Mouse (Mus musculus): Measurements from ENCODE around the gene Pdpn. TPM values are rescaled to one million over a fixed set of nuclear protein-coding genes. Genes with fewer than 3 reads are reported as not detected.
A peak's percentile ranks its signal among the peaks of the same experiment; 100 is the strongest.
"Not testable (repeated sequence)": the region's sequence is repeated elsewhere in the genome, so short reads cannot be mapped to it uniquely, and the experiment has no call there.

Gene Pdpn
- polyA plus RNA-seq (2015; fragmentation: Nextera tagmentation; extraction: Ambion mirVana), result 32.2 and 33.7 TPM in 2 replicates

DNA sequence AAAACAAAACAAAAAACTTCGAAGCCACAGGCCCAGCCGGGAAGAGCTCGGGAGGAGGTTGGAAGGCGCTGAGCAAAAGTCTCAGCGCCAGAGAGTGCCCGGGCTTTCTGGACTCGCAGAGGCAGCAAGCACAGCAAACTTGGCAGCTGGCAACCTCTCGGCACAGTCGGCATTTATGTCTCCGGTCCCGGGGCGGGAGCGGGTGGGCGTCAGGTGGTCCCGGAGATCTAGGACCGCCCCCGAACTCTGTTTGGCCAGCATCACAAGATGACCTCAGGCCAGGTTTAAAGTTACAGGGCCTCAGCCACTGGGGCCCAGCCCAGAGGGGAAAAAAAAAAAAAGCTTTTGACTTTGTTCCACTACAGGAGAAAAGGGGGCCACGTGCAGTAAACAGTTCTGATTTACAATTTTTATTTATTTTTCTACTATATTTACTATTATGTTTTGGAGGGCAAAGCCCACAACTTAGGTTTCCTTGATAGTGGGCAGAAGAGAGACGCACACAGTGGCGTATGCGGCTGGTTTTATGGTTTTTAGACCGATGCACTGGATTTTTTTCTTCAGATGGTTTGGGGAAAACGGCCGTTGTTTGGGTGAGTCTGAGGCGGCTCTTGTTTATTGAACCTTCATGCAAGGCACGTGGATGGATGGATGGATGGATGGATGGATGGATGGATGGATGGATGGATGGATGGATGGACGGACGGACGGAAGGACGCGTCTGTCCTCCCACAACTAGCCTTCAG is at the start of gene Pdpn:
Gene Pdpn, minus strand, starts transcription at position 240 of the 746 bp plus-strand sequence.
- 4% methylated on average over 31 of the region's 31 CpGs for WGBS
- H3K27me3 ChIP-seq (ENCODE audit: control insufficient read depth, insufficient read depth, low read length), result 0 out of 2 replicates have a peak, but pooled peaks cover 3% of the 10 kb centered on the region
- H3K4me1 ChIP-seq (ENCODE audit: control insufficient read depth, insufficient read depth, low read length), result peaks cover 27% of the 10 kb centered on the region
- peak within 1 kb of the TSS; percentile 71 for H3K4me2 ChIP-seq (ENCODE audit: low read depth, low read length)
- ATAC-seq (ENCODE audit: insufficient read depth, low FRiP score), result peak; percentile 52; the same call in 1 of the 2 replicates
- H3K4me3 ChIP-seq (replicated peaks; ENCODE audit: low read length), result peak within 1 kb of the TSS; percentile 50
- H3K36me3 ChIP-seq (ENCODE audit: control insufficient read depth, insufficient read depth, low read length), result no peaks in the 10 kb centered on the region
- peak within 1 kb of the TSS; percentile 70 for H3K9ac ChIP-seq (ENCODE audit: low read length)
- H3K27ac ChIP-seq (ENCODE audit: low read length), result 0 out of 2 replicates have a peak within 1 kb of the TSS, but pooled peaks have one; percentile 17
- H3K9me3 ChIP-seq (replicated peaks; ENCODE audit: control insufficient read depth, low read length), result no peaks in the 10 kb centered on the region

DNA sequence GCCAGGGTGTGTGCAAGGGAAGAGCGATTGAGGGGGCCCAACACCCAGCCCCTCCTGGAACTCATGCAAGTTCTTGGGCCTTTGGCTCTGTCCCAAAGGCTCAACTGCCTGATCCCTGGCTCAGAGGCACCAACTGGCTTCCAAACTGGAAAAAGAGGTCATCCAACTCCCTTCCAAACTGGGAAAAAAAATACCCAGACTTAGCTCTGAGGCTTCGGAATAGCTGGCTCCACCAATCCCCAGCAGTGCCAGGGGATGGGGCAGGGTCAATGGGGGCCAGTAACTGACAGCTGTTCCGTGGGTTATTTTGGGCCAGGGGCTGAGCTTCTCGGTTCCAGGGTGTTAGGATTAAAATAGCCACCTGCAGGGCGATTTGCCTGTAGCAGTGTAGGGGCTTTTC is 49.3 kb upstream of the Pdpn start:
- Histone ChIP-seq H3K27ac (ENCODE audit: low read length) (no peak overlapping the region), H3K9ac (ENCODE audit: low read length) (no peak overlapping the region), H3K4me2 (ENCODE audit: low read depth, low read length) (no peak overlapping the region), H3K36me3 (ENCODE audit: control insufficient read depth, insufficient read depth, low read length) (no peaks in the 10 kb centered on the region), H3K4me1 (ENCODE audit: control insufficient read depth, insufficient read depth, low read length) (no peaks in the 10 kb centered on the region), H3K27me3 (ENCODE audit: control insufficient read depth, insufficient read depth, low read length) (peaks cover 49% of the 10 kb centered on the region), H3K4me3 (replicated peaks; ENCODE audit: low read length) (no peak overlapping the region), H3K9me3 (replicated peaks; ENCODE audit: control insufficient read depth, low read length) (no peaks in the 10 kb centered on the region)
- WGBS, result 24% methylated on average over 5 of the region's 5 CpGs
- ATAC-seq (ENCODE audit: insufficient read depth, low FRiP score), result no peak

DNA sequence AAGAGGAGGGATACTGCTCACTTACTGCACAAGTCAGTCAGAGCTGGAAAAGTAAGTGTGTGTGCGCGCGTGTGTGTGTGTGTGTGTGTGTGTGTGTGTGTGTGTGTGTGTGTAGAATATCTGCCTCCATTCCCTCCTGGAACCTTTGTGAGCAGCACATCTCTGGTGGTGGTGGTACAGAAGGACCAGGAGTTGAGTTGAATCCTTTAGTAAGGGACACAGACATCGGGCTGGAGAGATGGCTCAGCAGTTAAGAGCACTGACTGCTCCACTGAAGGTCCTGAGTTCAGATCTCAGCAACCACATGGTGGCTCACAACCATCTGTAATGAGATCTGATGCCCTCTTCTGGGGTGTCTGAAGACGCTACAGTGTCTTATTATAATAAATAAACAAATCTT is 46.1 kb upstream of the Pdpn start:
- 82% methylated on average over 5 of the region's 5 CpGs for WGBS
- not testable (repeated sequence) for H3K36me3 ChIP-seq (ENCODE audit: control insufficient read depth, insufficient read depth, low read length); H3K4me2 ChIP-seq (ENCODE audit: low read depth, low read length); H3K9me3 ChIP-seq (replicated peaks; ENCODE audit: control insufficient read depth, low read length); H3K27ac ChIP-seq (ENCODE audit: low read length); H3K9ac ChIP-seq (ENCODE audit: low read length); ATAC-seq (ENCODE audit: insufficient read depth, low FRiP score); H3K4me3 ChIP-seq (replicated peaks; ENCODE audit: low read length); H3K4me1 ChIP-seq (ENCODE audit: control insufficient read depth, insufficient read depth, low read length)
- peaks cover 29% of the 10 kb centered on the region for H3K27me3 ChIP-seq (ENCODE audit: control insufficient read depth, insufficient read depth, low read length)

DNA sequence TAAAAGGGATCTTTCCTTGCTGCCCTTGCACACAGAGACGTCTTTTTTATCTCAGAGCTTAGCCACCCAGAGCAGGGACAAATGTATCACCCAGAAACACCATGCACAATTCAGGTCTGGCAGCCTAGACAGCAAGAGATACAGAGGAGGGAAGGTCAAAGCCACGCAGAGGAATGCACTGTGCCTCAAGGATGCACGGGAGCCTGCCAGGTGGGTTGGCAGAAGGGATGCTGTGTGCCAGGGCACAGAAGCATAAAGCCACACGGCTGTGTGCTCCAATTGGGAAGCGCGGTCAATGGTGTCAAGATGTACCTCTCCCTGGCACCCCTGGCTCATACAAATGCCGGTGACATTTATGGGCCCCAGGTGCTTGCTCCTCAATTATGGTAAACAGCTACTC is 42.1 kb upstream of the Pdpn start:
- no peak for ATAC-seq (ENCODE audit: insufficient read depth, low FRiP score)
- 77% methylated on average over 7 of the region's 7 CpGs for WGBS
- no peaks in the 10 kb centered on the region for H3K9me3 ChIP-seq (replicated peaks; ENCODE audit: control insufficient read depth, low read length)
- H3K9ac ChIP-seq (ENCODE audit: low read length), result no peak overlapping the region
- no peak overlapping the region for H3K4me3 ChIP-seq (replicated peaks; ENCODE audit: low read length)
- no peaks in the 10 kb centered on the region; the same call in 1 of the 2 replicates for H3K27me3 ChIP-seq (ENCODE audit: control insufficient read depth, insufficient read depth, low read length)
- H3K36me3 ChIP-seq (ENCODE audit: control insufficient read depth, insufficient read depth, low read length), result no peaks in the 10 kb centered on the region
- no peak overlapping the region for H3K4me2 ChIP-seq (ENCODE audit: low read depth, low read length)
- no peaks in the 10 kb centered on the region for H3K4me1 ChIP-seq (ENCODE audit: control insufficient read depth, insufficient read depth, low read length)
- no peak overlapping the region for H3K27ac ChIP-seq (ENCODE audit: low read length)

DNA sequence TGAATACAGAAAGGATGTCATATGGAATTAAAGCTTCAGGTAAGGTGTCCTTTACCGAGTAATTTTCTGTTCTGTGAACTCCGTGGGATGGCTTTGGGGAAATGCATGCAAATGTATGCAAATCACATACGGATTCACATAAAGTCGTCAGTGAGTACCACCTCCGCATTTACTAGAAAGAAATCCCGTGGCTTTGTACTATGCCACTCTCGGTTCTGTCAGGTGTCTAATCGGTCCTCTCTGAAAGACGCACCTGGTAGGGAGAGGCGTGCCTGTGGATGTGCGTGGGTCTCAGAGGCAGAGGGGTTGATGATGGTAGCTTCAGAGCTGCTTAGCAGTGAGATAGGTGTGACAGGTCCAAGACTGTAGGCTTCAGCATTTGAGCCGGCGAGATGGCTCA is 40.4 kb upstream of the Pdpn start:
- Histone ChIP-seq H3K9me3 (replicated peaks; ENCODE audit: control insufficient read depth, low read length) (no peaks in the 10 kb centered on the region), H3K9ac (ENCODE audit: low read length) (no peak overlapping the region), H3K4me3 (replicated peaks; ENCODE audit: low read length) (no peak overlapping the region), H3K4me1 (ENCODE audit: control insufficient read depth, insufficient read depth, low read length) (no peaks in the 10 kb centered on the region), H3K36me3 (ENCODE audit: control insufficient read depth, insufficient read depth, low read length) (no peaks in the 10 kb centered on the region), H3K27me3 (ENCODE audit: control insufficient read depth, insufficient read depth, low read length) (no peaks in the 10 kb centered on the region; the same call in 1 of the 2 replicates), H3K27ac (ENCODE audit: low read length) (no peak overlapping the region), H3K4me2 (ENCODE audit: low read depth, low read length) (no peak overlapping the region)
- ATAC-seq (ENCODE audit: insufficient read depth, low FRiP score), result no peak
- WGBS, result 85% methylated on average over 13 of the region's 13 CpGs

DNA sequence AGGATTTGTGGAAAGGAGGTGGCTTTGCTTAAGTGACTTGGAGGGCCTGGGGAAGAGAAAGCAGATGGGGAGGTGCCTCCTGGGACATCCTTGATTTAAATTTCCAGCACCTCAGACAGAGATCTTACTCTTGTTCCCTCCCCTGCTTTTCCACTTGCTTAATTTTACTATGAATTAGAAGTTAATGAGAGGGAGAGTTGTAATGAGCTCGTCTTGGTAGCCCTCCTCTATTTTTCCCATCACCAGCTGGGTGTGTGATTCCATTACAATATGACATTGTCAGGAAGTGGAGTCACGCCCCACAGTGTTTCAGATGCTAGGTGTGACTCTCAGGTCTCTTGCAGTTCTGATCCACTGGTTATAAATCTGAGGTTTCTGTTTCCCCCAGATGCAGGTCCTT is 36.7 kb upstream of the Pdpn start:
- Histone ChIP-seq H3K27me3 (ENCODE audit: control insufficient read depth, insufficient read depth, low read length) (no peaks in the 10 kb centered on the region), H3K9ac (ENCODE audit: low read length) (no peak overlapping the region), H3K9me3 (replicated peaks; ENCODE audit: control insufficient read depth, low read length) (no peaks in the 10 kb centered on the region), H3K27ac (ENCODE audit: low read length) (no peak overlapping the region), H3K36me3 (ENCODE audit: control insufficient read depth, insufficient read depth, low read length) (no peaks in the 10 kb centered on the region), H3K4me1 (ENCODE audit: control insufficient read depth, insufficient read depth, low read length) (no peaks in the 10 kb centered on the region), H3K4me3 (replicated peaks; ENCODE audit: low read length) (no peak overlapping the region), H3K4me2 (ENCODE audit: low read depth, low read length) (no peak overlapping the region)
- WGBS, result 70% methylated on average over 2 of the region's 2 CpGs
- no peak for ATAC-seq (ENCODE audit: insufficient read depth, low FRiP score)

DNA sequence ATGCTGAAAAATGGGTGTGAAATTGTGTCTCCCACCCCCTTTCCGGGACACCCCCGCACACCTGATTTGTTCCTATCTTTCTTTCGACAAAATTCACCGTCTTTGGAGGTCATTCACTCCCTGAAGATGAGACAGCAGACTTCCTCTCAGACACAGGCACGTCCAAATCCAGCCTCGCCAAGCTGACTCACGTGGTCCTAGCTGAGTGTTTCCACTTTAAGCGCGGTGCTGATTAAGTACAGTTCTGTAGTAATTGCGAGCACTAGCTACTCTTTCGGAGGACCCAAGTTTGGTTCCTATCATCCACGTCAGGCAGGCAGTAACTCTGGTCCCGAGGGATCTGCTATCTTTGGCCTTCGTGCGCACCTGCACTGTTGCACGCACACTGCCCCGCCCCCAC is 35.6 kb upstream of the Pdpn start:
- Histone ChIP-seq H3K4me3 (replicated peaks; ENCODE audit: low read length) (no peak overlapping the region), H3K4me2 (ENCODE audit: low read depth, low read length) (no peak overlapping the region), H3K27me3 (ENCODE audit: control insufficient read depth, insufficient read depth, low read length) (no peaks in the 10 kb centered on the region), H3K36me3 (ENCODE audit: control insufficient read depth, insufficient read depth, low read length) (no peaks in the 10 kb centered on the region), H3K9me3 (replicated peaks; ENCODE audit: control insufficient read depth, low read length) (no peaks in the 10 kb centered on the region), H3K9ac (ENCODE audit: low read length) (no peak overlapping the region), H3K27ac (ENCODE audit: low read length) (no peak overlapping the region), H3K4me1 (ENCODE audit: control insufficient read depth, insufficient read depth, low read length) (no peaks in the 10 kb centered on the region)
- WGBS, result 81% methylated on average over 17 of the region's 17 CpGs
- ATAC-seq (ENCODE audit: insufficient read depth, low FRiP score), result no peak

DNA sequence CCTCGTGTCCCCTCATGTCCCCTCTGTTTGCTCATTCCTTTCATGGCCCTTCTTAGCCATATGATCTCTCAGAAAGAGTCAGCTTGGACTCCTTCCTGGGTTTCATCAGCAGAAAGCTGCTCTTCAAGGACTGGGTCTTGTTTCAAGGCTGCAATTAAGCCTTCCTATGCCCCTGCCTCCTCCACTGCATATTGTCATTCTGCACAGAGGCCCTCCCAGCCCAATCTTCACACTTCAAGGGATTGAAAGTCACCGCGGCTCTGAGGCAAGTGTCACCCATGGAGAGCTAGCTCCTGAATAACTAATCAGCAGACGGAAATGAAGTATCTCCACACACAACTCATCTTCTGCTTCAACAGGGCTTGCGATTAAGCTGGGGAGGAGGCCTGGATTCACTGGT is 34.8 kb upstream of the Pdpn start:
- Histone ChIP-seq H3K9me3 (replicated peaks; ENCODE audit: control insufficient read depth, low read length) (no peaks in the 10 kb centered on the region), H3K27ac (ENCODE audit: low read length) (no peak overlapping the region), H3K4me3 (replicated peaks; ENCODE audit: low read length) (no peak overlapping the region), H3K4me2 (ENCODE audit: low read depth, low read length) (no peak overlapping the region), H3K4me1 (ENCODE audit: control insufficient read depth, insufficient read depth, low read length) (no peaks in the 10 kb centered on the region), H3K27me3 (ENCODE audit: control insufficient read depth, insufficient read depth, low read length) (no peaks in the 10 kb centered on the region), H3K9ac (ENCODE audit: low read length) (no peak overlapping the region), H3K36me3 (ENCODE audit: control insufficient read depth, insufficient read depth, low read length) (no peaks in the 10 kb centered on the region)
- 50% methylated on average over 5 of the region's 5 CpGs for WGBS
- no peak for ATAC-seq (ENCODE audit: insufficient read depth, low FRiP score)

DNA sequence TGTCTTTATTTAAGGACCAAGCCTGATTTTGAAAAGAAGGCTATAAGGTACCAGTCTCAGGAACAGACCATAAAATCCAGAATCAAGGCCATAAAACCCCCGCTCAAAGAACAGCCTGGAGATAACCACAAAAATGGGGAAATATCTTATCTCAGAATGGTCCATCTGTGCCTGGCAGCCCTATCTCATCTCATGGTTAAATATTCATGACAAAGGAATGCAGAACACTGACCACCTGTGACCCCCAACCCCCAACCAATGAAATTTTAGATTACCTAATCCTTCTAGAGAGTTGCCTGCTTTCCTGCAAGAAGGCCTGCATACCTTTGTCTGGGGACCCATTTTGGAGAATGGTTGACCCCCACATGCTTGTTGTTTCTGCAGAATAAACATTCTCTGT is 32.4 kb upstream of the Pdpn start:
- Histone ChIP-seq H3K4me2 (ENCODE audit: low read depth, low read length) (no peak overlapping the region), H3K36me3 (ENCODE audit: control insufficient read depth, insufficient read depth, low read length) (no peaks in the 10 kb centered on the region), H3K4me3 (replicated peaks; ENCODE audit: low read length) (no peak overlapping the region), H3K9ac (ENCODE audit: low read length) (no peak overlapping the region), H3K27me3 (ENCODE audit: control insufficient read depth, insufficient read depth, low read length) (no peaks in the 10 kb centered on the region), H3K4me1 (ENCODE audit: control insufficient read depth, insufficient read depth, low read length) (no peaks in the 10 kb centered on the region), H3K27ac (ENCODE audit: low read length) (no peak overlapping the region), H3K9me3 (replicated peaks; ENCODE audit: control insufficient read depth, low read length) (no peaks in the 10 kb centered on the region)
- WGBS, result 62% methylated on average over 1 of the region's 1 CpGs
- ATAC-seq (ENCODE audit: insufficient read depth, low FRiP score), result no peak
